Mouse (Mus musculus): Measurements from ENCODE around the gene Prpf19.

Prpf19 gene

DNA sequence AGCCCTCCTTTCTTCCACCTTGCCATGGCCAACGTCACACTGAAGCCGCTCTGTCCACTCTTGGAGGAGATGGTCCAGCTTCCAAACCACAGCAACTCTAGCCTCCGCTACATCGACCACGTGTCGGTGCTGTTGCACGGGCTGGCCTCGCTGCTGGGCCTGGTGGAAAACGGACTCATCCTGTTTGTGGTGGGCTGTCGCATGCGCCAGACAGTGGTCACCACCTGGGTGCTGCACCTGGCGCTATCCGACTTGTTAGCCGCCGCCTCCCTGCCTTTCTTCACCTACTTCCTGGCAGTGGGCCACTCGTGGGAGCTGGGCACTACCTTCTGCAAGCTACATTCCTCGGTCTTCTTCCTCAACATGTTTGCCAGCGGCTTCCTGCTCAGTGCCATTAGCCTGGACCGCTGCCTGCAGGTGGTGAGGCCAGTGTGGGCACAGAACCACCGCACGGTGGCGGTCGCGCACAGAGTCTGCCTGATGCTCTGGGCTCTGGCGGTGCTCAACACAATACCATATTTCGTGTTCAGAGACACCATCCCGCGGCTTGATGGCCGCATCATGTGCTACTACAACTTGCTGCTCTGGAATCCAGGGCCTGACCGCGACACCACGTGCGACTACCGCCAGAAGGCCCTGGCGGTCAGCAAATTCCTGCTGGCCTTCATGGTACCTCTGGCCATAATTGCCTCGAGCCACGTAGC lies 45.2 kb downstream of the Prpf19 start:
- peak; percentile 52 to 54 for DNase-seq

DNA sequence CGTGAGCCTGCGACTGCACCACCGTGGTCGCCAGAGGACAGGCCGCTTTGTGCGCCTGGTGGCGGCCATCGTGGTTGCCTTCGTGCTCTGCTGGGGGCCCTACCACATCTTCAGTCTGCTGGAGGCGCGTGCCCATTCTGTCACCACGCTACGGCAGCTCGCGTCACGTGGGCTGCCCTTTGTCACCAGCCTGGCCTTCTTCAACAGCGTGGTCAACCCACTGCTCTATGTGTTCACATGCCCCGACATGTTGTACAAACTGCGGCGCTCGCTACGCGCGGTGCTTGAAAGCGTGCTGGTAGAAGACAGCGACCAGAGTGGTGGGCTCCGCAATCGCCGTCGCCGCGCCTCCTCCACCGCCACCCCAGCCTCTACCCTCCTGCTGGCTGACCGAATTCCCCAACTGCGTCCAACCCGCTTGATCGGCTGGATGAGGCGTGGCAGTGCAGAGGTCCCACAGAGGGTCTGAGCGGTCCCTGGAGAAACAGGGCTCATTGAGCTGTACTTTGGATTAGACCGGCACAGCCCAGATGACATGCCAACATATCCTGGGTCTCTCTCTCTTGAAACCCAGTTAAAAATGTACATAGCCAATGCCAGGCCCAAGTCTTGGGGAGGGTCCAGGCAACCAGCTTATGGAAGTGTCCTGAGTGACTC lies 45.9 kb downstream of the Prpf19 start:
- DNase-seq, result no peak

DNA sequence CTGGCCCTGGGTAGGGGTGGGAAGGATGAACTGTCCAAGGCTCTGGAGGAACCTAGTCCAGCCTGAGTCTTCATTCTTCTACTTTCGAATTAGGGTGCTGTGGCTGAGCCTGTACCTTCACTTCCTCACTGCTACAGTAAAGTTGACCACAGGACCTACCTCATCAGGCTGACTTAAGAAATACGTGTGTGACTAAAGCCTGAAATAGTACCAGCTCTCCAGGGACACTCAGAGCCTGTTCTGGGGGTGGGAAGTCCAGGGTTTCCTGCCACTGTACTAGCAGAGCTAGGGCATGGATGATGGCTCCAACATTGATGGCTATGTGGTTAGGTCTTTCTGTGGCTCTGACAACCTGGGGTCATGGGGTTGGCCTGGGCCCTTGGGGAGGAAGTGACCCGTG lies 48.9 kb downstream of the Prpf19 start:
- no peak for DNase-seq

DNA sequence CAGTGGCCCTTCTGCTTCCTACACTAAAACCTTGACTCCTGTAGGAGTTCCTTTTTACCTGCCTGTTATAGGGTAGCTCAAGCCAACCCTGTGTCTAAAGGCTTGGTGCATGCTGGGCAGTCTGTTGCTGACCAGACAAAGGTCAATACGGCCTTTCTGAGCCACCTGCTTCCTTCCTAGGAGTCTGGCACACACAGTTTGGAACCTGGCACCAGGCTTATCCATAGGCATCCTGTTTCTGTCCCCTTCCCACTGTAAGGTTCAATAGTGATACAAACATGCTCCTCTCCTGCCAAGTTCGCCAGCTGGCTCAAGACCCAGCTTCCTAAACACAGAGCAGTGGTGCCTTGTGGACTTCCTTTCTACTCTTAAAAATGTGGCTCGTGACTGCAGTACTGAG lies 51.5 kb downstream of the Prpf19 start:
- no peak for DNase-seq

DNA sequence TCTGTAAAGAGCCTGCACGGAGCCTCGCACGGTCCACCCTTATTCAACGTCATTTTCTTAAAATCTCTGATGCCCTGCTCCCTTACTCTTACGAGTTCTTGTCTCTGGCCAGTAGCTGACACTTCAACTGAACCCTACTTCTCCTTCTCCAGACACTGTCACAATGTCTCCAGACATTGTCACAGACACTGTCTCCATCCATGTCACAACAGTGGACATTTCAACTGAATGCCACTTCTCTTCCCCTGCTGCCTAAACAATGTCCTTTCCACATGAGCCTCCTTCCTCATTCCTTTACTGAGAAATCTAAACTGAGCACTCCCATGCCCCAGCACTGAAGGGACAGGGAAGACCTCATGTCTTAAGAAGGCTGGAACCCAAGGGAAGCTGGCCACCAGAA lies 52.2 kb downstream of the Prpf19 start:
- DNase-seq, result no peak

DNA sequence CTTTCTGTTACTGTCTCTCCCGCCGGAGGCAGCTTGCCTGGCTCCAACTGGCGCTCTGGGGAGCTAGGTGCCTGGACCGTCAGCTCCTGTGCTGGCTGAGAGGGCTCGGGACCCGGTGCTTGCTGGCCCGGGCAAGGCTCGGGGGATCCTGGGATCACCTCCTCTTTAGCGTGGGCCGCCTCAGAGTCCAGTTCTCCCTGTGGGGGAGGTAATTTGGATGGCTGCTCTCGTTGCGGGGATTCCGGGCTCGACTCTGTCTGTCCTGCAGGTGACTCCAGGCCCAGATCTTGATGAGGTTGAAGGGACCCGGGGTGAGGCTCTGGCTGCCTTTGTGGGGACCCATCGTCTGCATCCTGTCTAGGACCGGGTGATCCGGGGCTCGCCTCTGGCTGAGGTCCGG lies 53.4 kb downstream of the Prpf19 start:
- peak in 1 of 2 experiments; percentile 33 for DNase-seq

- peak; percentile 92 to 95 for DNase-seq
Measured at GRCm38 (mm10) chr19:10949112-10949511, 54.1 kb downstream of the Prpf19 start, which contains the start of gene Ccdc86. Ccdc86 (minus strand) TSS chr19:10949266.

GRCm38 (mm10) chr19:10949558-10949957 lies 54.5 kb downstream of the Prpf19 start:
- no peak for DNase-seq

- no peak for DNase-seq
Measured at GRCm38 (mm10) chr19:10952021-10952939, 57.2 kb downstream of the Prpf19 start.
